Mouse (Mus musculus) A20 (cell line): ENCODE measurements around the gene Lcmt2.
A peak's percentile ranks its signal among the peaks of the same experiment; 100 is the strongest.

ENCODE experiments used
- DNase-seq: peaks from one replicate; pipeline ENCODE4 v3.0.0-alpha.2; 2011; ENCODE audit warnings: low read depth, low spot score

The Lcmt2 gene

GRCm38 (mm10) chr2:121119260-121119659, 21.2 kb downstream of the Lcmt2 start:
- DNase-seq: no peak

DNA sequence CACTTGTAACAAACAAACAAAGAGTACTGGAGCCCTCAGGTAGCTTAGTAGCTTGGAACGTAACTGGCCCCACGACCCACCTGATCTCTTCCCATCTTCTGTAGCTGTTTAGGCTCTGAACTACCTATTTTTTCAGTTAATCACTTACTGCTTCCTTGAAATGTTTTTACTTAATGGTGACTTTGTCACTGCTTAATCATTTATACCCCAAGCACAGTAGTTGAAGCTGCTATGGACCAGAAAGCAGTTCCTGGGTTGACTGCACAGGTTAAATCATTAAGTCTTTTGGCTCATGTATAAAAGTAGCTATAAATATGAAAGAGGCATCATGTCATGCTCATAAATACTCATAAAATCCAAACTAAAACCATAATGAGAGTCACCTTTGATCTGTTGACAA, 25.0 kb downstream of the Lcmt2 start:
- no peak for DNase-seq

GRCm38 (mm10) chr2:121109695-121110094, 30.8 kb downstream of the Lcmt2 start, which contains the start of gene Tgm7:
TSS of gene Tgm7 (minus strand) at chr2:121109795.
- no peak for DNase-seq

DNA sequence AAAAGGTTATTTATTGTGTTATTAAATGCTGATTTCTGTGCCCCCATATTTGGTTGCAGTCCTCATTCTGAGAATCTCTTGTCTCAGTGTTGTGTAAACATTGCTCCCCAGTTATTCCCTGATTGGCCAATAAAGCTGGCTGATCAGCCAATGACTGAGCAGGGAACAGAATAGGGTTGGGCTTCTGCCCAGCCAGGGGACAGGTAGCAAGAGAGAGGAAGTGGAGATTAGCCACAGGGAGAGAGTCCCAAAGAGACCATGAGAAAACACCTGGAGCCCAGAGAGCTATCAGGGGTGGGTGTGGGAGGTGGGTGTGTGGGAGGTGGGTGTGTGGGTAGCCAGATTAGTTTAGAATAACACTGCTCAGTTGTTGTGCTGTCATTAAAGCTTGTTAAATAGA, 34.5 kb downstream of the Lcmt2 start:
- peak; percentile 4 for DNase-seq

GRCm38 (mm10) chr2:121102051-121102450, 38.4 kb downstream of the Lcmt2 start:
- DNase-seq: peak; percentile 79

- DNase-seq: no peak
These were observed 50.7 kb downstream of the Lcmt2 start for GRCm38 (mm10) chr2:121089751-121090150.

- DNase-seq: no peak
These were observed 51.9 kb downstream of the Lcmt2 start for GRCm38 (mm10) chr2:121088507-121088906.

- DNase-seq: no peak
These were observed 54.8 kb downstream of the Lcmt2 start, which contains the start of gene Tgm5 for GRCm38 (mm10) chr2:121085480-121086185. TSS of gene Tgm5 (minus strand) at chr2:121085841.

DNA sequence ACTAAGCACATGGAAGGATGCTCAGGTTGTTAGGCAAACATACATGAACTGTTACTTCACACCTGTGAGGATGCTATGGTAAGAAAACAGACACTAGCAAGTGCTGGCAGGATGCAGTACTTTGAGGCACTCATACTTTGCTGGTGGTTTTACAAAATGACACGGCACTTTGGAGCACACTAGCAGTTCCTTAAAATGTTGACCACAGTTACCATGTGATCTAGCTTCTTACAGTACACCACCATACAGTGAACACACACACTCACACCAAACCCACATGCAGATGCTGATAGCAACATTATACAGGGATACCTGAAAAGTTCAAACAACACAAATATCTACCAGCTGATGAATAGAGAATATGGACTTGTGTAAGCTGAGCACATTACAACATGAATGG, 57.8 kb downstream of the Lcmt2 start:
- no peak for DNase-seq
